Mouse (Mus musculus): ENCODE measurements around the gene Sept10.

Sept10 gene

DNA sequence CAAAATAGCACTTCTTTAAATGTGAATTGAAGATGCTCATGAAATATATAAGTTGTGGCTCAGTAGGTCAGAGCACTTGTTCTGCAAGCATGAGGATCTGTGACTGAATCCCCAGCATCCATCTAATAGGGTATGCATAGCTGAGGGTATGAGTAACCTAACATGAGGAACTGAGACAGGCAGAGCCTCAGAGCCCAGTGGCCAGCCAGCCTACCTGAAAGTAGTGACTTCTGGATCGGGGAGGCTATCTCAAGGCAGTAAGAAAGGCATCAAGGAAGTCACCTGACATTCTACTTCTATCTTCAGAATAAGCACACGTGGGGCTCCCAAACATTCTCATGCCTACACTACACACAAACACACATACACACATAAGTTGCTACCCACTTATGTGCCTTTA lies 3.5 kb upstream of the Sept10 start:
- no peak for DNase-seq (ENCODE audit: low read depth, low spot score)

DNA sequence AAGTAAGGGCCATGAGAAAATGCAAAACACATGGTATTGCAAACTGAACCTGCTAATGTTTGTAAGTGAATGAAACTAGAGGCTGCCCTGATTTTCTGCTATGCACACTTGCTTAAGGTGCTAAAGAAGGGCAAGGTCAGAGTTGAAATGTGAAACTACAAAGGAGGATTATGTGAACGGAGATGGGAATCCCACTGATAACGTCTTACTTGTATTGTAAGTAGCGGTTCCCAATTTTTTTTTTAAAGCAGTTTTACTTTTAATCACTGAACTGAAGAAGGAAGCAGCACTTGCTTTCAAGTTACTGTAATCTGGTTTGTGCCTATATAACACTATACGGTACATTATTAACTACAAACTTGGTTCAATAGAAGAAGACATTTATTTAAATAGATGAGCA lies 2.2 kb upstream of the Sept10 start:
- no peak for DNase-seq (ENCODE audit: low read depth, low spot score)

DNA sequence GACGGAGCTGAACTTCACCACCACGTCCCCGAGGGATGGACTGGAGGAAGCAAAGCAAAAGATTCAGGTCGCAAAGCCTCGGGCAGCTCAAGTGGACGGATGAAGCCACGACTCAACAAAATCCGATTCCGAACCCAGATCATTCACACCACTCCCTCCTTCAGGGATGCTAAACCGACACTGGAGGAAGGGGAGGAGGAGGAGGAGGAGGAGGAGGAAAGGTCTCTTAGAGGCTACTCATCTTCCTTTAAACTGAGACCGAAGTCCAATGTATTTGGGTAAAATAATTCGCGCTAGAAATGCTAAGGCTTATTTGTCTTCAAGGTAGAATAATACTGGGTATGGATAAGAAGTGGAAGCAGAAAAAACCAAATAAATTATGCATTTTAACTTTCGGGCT lies 1.7 kb upstream of the Sept10 start:
- no peak for DNase-seq (ENCODE audit: low read depth, low spot score)

DNA sequence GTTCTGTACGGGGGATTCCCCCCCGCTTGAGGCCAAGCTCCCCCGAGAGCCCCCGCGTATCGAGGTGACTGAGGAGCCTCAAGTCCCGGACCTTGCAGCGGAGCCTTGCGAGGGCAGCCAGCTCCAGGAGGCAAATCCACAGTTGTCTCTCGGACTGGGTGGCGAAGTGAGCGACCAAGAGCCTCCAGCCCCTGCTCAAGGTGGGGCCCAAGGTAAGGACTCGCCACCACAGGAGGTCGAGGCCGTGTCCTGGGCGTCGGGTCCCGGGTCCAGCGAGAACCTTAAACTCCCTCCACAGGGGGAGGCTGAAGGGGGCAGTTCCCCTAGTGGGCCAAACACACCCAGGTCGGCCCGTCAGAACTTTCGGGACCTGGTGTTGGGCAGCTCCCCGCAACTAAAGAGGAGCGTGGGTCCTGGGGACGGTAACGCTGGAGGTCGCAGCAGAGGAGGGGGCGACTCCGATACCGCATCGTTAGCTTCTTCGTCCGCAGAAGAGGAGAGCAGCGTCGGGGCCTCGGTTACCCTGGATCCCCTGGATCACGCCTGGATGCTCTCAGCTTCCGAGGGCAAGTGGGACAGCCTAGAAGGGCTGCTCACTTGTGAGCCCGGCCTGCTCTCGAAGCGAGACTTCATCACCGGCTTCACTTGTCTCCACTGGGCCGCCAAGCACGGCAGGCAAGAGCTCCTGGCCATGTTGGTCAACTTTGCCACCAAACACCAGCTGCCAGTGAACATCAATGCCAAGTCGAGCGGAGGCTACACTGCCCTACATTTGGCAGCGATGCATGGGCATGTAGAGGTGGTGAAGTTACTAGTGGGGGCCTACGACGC lies 839 bp upstream of the Sept10 start:
- peak; percentile 40 for DNase-seq (ENCODE audit: low read depth, low spot score)

DNA sequence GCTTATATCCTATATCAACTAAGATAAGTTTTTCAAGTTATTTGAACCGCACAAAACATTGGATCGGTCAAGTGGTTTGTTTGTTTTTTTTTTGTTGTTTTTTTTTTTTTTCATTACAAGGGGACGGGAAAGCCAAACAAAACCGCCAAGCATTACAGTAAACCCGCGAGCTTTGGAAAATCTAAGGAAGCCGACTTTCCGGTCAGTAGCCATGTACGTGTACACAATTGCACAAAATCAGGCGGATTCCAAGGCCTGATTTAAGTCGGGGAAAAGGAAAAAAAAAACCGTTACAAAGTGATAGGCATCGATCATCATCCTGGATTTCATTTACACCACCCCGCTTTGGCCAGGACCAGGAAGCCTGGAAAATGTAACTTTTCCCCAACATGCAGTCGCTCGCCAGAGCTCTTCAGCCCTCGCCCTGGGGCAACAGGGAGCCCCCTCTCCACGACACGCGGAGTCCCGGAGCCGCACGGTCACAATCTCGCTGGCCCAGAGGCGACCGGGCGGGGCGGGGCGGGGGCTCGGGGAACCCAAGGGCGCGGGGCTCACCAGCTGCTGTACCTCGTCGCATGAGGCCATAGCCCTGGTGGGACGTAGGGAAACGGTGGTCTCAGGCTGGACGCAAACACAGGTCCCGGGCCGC lies 699 bp downstream of the Sept10 start:
- peak; percentile 41 for DNase-seq (ENCODE audit: low read depth, low spot score)

DNA sequence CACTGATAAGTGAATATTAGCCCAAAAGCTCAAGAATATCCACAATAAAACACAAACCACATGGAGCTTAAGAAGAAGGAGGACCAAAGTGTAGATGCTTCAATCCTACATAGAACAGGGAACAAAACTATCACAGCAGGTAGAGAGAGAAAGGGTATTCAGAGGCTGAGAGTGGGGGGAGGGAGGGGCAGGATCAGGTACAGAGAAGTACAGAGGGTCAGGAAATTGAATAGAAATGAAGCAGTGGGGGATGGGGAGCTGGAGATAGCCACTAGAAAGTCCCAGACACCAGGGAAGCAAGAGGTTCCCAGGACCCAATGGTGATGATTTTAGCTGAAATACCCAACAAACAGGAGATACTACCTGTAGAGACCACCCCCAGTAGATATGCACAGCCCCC lies 21.6 kb downstream of the Sept10 start:
- peak; percentile 18 for DNase-seq (ENCODE audit: low read depth, low spot score)

DNA sequence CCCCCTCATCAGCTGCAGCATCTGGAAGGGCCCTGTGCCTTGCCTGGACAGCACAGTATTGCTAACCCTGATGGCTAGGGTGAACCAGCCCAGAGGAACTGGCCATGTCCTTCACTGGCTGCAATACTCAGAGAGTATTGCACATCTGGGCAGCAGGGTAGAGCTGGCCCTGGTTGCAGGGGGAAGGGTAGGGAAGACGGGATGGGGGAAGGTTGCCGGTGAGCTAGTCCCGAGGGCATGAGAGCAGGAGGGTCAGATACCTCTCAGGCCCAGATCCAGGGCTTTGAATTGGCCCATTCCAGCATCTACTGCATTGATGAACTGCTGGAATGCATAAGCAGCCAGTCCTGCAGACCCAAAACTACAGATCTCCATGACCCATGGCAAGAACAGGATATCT lies 24.9 kb downstream of the Sept10 start:
- no peak for DNase-seq (ENCODE audit: low read depth, low spot score)

DNA sequence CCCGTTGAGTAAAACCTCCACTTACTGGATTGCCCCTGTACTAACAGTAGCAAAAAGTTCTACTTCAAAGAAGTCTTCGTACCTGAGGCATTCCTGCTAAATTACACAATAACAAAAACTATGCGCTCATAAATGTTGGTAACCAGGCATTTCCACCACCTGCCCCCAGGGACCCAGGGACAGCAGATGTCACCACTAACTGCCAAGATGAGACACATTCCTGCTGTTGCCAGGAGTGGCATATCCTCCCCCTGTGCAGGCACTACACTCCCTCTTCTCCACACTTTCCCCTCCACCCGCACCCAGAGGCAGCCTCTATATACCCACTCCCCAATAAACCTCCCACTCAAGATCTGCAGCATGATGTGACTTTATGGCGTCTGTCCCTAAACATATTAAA lies 26.8 kb downstream of the Sept10 start:
- DNase-seq (ENCODE audit: low read depth, low spot score), result no peak

DNA sequence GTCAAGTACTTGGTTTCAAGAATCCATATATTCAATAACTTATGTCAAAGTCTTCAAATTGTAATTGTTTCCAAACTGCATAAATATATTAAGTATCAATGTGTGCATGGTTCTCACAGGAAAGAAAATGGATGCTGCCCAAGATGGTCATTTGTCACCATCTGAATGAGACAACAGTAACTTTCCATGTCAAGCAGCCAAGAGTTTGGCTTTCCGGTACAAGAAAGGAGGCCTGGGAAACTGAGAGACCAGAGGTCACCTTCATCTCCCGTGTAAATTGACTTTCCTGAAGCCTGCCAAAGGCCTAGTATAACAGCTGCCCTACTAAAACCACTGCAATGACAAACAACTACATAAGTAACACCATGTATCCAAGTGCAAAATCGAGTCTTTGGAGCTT lies 39.3 kb downstream of the Sept10 start:
- no peak for DNase-seq (ENCODE audit: low read depth, low spot score)

DNA sequence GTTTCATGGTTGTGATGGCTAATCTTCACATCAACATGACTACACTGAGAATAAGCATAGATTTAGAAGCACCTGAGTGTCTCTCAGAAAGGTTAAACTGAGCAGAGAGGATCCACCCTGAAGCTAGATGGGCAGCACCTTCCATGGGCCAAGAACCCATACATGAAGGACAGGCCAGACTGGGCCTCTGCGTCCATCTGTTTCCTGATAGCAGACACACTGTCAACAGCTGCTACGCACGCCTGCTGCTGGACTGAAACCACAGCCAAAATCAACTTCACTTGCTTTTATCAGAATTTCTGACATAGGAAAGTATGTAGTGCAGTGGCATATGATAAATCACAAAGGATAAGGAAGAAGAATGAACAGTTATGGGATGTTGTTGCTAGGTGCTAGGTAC lies 42.0 kb downstream of the Sept10 start:
- no peak for DNase-seq (ENCODE audit: low read depth, low spot score)

DNA sequence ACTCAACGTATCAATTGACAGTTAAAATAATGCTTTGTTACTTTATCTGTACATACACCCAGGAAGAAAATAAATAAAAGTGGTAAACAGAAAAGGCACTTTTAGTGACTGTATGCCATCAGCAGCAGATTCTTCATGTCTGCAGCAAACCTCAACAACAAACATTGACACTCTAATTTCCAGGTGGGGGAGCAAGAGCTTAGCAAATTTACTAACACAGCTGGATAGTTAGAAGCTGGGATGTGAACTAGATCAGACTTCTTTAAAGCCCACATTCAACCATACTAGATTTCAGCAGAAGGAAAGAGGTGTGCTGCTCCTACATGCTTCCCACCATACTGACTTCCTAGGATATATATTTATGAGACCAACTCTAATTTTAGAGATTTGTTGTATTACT lies 49.1 kb downstream of the Sept10 start:
- no peak for DNase-seq (ENCODE audit: low read depth, low spot score)

DNA sequence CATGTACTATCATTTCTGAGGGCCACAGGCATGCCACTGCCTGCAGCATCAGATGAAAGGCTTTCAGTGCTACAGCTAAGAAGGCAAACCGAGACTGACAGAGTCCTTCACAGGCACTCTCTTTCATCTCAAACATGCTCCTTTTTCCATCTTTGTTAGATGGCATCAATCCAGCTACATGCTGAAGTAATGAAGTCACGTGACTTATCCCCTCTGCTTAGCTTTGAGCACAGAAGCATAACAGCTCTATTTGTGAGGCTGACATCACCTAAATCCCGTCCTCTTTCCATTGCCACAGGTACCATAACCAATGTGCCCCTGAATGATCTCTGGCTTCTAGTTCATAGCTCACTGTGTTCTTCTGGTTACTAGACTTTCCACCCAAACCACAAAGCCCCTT lies 50.6 kb downstream of the Sept10 start:
- DNase-seq (ENCODE audit: low read depth, low spot score), result no peak

DNA sequence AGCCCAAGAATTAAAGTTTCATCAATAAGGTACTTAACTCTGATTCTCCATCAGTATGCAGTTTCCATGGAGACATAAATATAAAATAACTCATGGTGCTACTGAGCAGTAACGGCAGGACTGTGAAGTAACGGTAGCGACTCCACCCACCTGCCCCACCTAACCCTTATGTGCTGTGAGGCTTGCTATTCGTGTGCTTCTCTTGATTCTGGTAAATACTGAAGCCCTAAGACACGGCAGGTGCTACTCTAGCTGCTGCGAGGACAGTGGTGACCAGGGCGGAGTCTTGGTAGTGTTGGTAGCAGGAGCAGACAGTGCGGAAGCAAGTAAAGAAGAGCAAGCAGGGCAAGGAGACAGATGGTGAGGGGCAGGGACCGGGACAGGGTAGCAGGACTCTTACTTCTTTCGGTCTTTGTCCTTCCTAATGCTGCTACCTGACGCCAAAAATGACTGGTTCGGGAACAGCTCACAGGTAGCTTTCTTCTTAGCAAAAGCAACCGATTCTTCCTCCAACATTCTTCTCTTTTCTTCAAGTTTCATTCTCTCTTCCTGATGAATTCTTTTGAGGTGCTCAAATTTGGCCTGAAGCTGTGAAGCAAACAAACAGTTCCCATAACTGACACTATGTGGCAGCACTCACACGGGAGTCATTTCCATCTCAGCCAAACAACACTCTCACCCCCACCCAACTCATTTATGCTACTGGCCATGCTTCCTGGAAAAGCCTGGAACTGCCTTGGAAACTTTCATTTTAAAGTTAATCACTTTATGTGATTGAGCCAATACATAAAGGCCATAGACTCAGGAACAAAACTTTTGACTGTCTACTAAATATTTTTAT lies 55.3 kb downstream of the Sept10 start:
- DNase-seq (ENCODE audit: low read depth, low spot score), result peak; percentile 73

DNA sequence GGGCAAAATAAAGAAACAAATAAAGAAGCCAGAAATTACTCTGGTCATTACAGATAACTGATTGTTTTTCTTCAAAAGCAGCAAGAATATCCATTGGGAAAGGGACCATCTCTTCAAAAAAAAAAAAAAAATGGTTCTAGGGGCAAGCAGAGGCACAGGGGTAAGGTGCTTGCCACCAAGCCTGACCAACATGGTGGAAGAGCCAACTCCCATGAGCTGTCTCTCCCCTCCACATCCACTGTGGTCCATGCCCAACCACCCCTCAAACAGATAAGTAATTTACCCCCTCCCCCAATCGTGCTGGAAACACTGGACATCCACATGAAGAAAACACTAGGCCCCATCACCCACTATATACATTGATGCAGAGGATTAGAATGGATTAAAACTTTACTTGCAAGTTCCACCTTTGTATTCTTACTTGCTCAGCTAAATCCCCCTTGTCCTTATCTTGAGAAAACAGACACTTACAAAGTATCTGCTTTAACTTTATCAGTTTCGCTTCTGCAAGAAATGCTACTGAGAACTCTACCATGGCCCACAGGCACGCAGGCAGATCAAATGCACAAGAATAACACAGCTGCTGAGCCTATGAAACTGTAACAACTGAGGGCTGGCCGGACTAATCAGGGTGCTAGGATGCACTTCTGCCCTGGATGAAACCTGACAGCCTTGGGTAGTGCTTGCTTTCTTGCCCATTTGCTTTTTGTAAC lies 59.3 kb downstream of the Sept10 start:
- no peak for DNase-seq (ENCODE audit: low read depth, low spot score)

DNA sequence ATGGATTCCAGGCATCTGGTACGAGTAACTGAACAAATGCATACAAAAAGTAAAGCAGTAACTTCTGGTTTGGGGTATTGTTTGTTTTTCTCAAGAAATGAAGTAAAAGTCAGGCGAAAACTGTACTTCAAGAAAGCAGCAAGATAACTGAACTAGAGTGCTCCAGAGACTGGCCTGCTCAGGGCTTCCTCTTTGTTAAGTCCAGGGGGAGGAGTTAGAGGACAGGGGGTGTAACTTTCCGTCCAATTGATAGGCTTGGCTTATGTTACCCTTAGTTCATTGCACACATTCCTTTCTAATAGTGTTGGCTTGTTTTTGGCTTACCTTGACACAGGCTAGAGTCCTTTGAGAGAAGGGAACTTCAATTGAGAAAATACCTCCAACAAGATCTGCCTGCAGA lies 63.0 kb downstream of the Sept10 start:
- peak; percentile 16 for DNase-seq (ENCODE audit: low read depth, low spot score)

DNA sequence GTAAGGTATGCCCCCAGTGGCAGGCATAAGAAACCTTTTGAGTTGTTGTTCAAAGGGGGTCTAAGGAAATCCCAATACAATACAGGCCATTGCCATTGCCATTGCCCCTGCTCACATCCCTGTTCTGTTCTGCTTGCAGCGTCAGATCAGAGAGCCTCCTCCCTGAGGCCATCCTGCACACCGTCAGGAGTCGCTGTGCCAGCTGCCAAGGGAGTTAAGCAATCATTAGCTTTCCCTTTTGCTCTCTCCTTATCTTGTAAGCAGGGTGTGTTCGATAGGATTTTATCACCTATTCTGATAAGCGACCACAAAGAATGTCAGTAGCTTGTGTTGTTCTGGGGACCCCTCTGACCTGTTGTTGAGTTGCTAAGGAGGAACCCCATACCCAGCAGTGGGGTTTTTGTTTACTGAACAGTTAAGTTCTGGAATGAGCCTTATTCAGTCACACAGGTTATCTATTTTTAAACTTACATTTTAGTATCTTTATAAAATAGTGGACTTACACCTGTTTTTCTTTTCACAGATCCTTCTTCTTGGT lies 69.0 kb downstream of the Sept10 start:
- no peak for DNase-seq (ENCODE audit: low read depth, low spot score)

DNA sequence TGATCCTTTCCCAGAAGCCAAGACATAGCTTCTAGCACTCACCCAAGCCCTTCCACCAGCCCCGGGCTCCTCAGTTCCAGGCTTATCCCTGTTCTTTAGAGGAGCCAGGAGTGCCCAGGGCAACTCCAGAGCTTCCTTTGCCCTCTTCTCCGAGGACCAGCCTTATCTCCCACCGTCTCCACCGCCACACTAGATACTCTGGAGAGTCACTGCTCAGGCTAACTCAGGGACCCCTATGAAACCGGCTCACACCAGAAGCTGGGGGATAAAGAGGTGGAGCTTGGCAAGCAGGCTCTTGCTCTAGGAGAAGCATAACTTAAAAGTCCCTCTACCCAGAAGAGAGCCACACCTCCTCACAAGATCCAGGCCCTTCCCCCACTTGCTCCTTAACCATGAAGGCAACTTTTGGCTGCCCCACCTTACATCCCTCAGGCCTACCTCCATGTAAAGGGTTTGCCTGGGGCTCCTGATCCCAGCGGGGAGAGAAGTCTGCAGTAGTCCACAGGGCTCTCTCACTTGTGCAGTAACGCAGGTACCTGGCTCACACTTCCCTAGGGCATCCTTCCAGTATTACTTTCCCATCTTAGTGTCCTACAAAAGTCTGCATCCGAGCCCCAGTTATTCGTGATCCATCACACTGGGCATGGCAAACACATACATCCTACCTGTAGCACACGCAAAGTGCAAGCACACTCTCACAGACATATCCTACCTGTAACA lies 70.5 kb downstream of the Sept10 start:
- no peak for DNase-seq (ENCODE audit: low read depth, low spot score)

DNA sequence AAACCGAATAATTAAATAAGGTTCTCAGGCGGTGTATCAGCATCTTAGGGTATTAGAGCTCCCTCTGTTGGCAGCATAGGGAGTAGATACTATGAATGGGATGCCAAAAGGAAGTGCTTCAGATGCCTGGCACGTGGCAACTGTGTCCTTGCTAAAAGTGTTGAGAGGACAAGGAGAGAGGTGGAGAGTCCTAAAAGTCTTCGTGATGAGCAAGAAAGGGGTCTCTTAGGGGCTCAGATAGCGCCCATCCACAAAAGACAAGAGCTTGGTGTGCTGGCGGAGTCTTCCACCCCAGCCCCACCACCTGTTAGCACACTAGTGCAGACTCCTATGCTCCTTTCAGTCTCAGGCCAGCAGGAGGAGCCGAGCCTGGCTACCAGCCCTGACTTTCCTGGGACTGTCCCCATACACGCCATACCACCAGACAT lies 71.7 kb downstream of the Sept10 start:
- DNase-seq (ENCODE audit: low read depth, low spot score), result peak; percentile 67

DNA sequence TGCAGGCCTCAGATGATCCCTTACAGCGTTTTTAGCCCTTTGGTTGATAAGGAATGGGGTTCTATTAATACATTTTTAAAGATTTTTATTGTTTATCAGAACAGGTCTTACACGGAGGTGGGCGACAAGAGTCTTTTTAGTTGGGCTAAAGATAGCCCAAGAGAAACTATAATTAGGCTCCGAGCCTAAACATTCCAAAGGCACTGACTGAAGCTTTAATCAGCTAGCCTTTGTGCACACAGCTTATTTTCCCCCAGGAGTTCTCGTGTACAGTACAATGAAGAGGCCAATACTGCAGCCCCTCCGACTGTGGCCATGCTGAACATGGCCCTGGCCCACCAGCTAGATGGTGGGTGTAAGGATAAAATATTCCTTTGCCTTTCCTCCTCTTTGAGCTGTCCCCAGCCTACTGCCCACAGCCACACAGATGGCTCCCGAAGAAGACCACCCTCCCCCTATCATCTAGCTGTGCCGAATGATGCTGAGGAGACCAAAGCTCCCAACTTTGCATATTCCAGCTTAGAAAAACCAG lies 88.1 kb downstream of the Sept10 start:
- DNase-seq (ENCODE audit: low read depth, low spot score), result no peak

DNA sequence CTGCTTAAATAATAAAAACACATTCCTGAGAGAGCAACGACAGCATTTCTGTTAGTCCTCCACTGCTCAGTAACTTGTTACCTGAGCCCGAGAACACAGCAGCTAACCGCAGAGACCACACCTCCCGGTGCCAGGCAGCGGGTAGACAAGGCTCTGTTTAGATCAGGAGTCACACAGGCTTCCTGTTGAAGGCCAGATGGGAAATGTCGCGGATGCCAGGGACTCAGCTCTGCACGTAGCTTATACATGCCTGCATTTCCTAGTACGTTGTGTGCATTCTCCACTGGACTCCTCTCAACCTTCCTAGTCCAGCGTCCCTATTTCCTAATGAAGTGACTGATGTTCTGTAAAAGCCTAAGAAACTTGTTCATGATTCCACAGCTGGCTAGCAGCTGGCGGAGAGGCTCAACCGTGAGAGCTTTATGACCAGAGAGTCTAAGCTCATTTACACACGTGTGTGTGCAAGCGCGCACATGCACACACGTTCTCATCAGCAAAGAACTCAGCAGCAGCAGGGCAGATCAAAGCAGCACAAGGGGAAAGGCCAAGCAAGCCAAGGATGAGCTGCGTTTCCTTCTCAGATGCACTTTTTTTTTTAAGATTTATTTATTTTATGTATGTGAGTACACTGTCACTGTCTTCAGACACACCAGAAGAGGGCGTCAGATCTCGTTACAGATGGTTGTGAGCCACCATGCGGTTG lies 89.6 kb downstream of the Sept10 start:
- no peak for DNase-seq (ENCODE audit: low read depth, low spot score)

Data from ZHBTc4 (cell line).